Mouse (Mus musculus) heart, postnatal 0 days (tissue): ENCODE measurements around the gene Ripply3.

Source experiments
- CTCF ChIP-seq: IDR thresholded peaks from 2 replicates; pipeline ENCODE4 v1.5.1; 2016; ENCODE audit warnings: antibody characterized with exemption, control low read depth, low read depth
- EP300 ChIP-seq: IDR thresholded peaks from 2 replicates; pipeline ENCODE4 v1.6.1; 2016; ENCODE audit warnings: antibody characterized with exemption, low read depth

DNA sequence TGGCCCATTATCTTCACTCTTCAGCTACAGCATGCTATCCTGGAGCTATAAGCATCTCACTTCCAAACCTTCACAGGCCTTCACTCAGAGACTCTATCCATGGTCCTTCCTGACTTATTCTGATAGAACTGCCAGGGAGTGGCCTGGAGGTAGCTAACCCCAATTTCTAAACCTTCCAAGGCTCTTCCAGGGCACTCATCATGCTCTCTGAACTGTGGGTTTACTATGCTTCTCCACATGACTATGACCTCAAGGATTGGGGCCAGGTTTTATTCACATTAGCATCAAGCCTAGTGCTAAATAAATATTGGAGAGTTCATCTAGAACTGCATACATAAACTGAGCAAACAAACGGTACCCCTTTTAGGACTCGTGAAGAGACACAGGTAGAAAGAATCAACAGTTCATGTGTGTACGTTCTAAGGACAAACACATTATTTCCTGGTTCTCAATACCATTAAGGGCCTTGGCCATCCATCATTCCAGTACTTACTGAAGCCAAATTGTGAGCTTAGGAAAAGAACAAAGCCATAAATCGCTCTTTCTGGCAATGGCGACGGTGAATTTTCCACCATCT lies 41.5 kb downstream of the Ripply3 start:
- TF ChIP-seq CTCF (no peak), EP300 (no peak)
